Mouse (Mus musculus) heart, embryonic 11.5 days (tissue): ENCODE results near the gene Gm45623. TPM values are rescaled to one million over a fixed set of nuclear protein-coding genes. Genes with fewer than 3 reads are reported as not detected.
A peak's percentile ranks its signal among the peaks of the same experiment; 100 is the strongest.

Source experiments
- ATAC-seq: fragments of 200-750 bp; cut with Nextera tagmentation; replicated peaks from 2 replicates; pipeline ENCODE4 v1.8.0; 2017; ENCODE audit warnings: moderate library complexity; ENCODE audit not compliant: insufficient number of reproducible peaks, low FRiP score, low TSS enrichment
- H3K27ac ChIP-seq: fragments of 300-500 bp; sonication (generic); 2 replicates; pipeline ENCODE4 v1.5.1; 2014; ENCODE audit warnings: mild to moderate bottlenecking, low read depth, low read length
- H3K27me3 ChIP-seq: fragments of 300-500 bp; sonication (generic); 2 replicates; pipeline ENCODE4 v1.6.1; 2014; ENCODE audit warnings: mild to moderate bottlenecking, low read length, mixed read lengths; ENCODE audit not compliant: control insufficient read depth, insufficient read depth
- H3K36me3 ChIP-seq: fragments of 300-500 bp; sonication (generic); 2 replicates; pipeline ENCODE4 v1.6.1; 2014; ENCODE audit warnings: mild to moderate bottlenecking, low read length, moderate library complexity, mixed read lengths; ENCODE audit not compliant: control insufficient read depth, insufficient read depth
- H3K4me1 ChIP-seq: fragments of 300-500 bp; sonication (generic); 2 replicates; pipeline ENCODE4 v1.6.1; 2014; ENCODE audit warnings: low read length; ENCODE audit not compliant: control insufficient read depth, insufficient read depth
- H3K4me2 ChIP-seq: fragments of 300-500 bp; sonication (generic); 2 replicates; pipeline ENCODE4 v1.6.1; 2014; ENCODE audit warnings: mild to moderate bottlenecking, moderate library complexity
- H3K4me3 ChIP-seq: fragments of 300-500 bp; sonication (generic); 2 replicates; pipeline ENCODE4 v1.5.1; 2014; ENCODE audit warnings: low read depth, low read length
- H3K9ac ChIP-seq: fragments of 300-500 bp; sonication (generic); 2 replicates; pipeline ENCODE4 v1.6.1; 2014; ENCODE audit warnings: mild to moderate bottlenecking, low read depth, low read length, moderate library complexity
- H3K9me3 ChIP-seq: fragments of 300-500 bp; sonication (generic); replicated peaks from 2 replicates; pipeline ENCODE4 v1.6.1; 2016; ENCODE audit warnings: low read length; ENCODE audit not compliant: control insufficient read depth
- WGBS: fragments of 180-500 bp; shearing (Covaris S2); extraction: QIAGEN DNeasy Blood & Tissue Kit; methylation state at CpG from one replicate; pipeline ENCODE4 v1.1.7; 2014; ENCODE audit not compliant: insufficient replicate concordance; 5-methylcytosine and 5-hydroxymethylcytosine counted together
- polyA plus RNA-seq: library from polyadenylated mRNA; unstranded; fragments of >200 nt; fragmentation: Nextera tagmentation; extraction: Ambion mirVana; gene quantifications from 2 replicates; pipeline ENCODE4 v1.2.1, GENCODE M21; 2014

Gene Gm45623
- polyA plus RNA-seq, 1 experiment from 2014 or later: 0.84 TPM

DNA sequence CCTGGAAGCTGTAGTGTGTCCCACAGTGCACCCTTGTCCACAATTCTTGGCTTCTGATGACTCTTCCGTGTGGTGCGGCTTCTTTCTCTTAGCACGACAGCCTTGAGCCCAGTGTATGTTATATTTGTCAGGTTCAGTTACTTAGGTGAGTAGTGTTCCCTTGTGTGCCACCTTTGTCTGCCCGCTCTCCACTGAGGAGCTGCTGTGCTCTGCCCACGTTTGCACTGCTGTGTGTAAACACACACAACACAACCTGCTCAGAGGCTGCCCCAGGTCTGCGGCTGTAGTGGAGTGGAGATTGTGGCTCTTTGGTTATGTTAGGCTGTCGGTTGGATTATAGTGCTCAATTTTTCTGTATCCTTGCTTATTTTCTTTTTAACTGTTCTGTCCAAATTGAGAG is 24.6 kb downstream of the Gm45623 start:
- H3K36me3 ChIP-seq: peaks cover 32% of the 10 kb centered on the region
- no peak overlapping the region for H3K27ac ChIP-seq
- no peak overlapping the region for H3K4me2 ChIP-seq
- H3K4me1 ChIP-seq: peaks cover 12% of the 10 kb centered on the region
- H3K9me3 ChIP-seq: no peaks in the 10 kb centered on the region
- ATAC-seq: no peak
- no peak overlapping the region for H3K4me3 ChIP-seq
- 87% methylated on average over 7 of the region's 7 CpGs for WGBS
- no peaks in the 10 kb centered on the region for H3K27me3 ChIP-seq
- H3K9ac ChIP-seq: no peak overlapping the region

- Histone ChIP-seq H3K27me3 (no peaks in the 10 kb centered on the region), H3K4me3 (no peak overlapping the region), H3K36me3 (peaks cover 19% of the 10 kb centered on the region), H3K9ac (no peak overlapping the region), H3K4me2 (no peak overlapping the region), H3K27ac (no peak overlapping the region), H3K9me3 (no peaks in the 10 kb centered on the region), H3K4me1 (peaks cover 6% of the 10 kb centered on the region)
- ATAC-seq: no peak
- 87% methylated on average over 4 of the region's 4 CpGs for WGBS
Measured at GRCm38 (mm10) chr13:56726551-56726950, 27.1 kb downstream of the Gm45623 start.

- Histone ChIP-seq H3K9ac (no peak overlapping the region), H3K36me3 (no peaks in the 10 kb centered on the region), H3K4me1 (peaks cover 11% of the 10 kb centered on the region), H3K4me2 (no peak overlapping the region), H3K9me3 (no peaks in the 10 kb centered on the region), H3K27ac (no peak overlapping the region), H3K4me3 (no peak overlapping the region), H3K27me3 (no peaks in the 10 kb centered on the region)
- no peak for ATAC-seq
- WGBS: 93% methylated on average over 2 of the region's 2 CpGs
Measured at GRCm38 (mm10) chr13:56712221-56712620, 41.4 kb downstream of the Gm45623 start.

- H3K27ac ChIP-seq: no peak overlapping the region
- H3K9ac ChIP-seq: no peak overlapping the region
- no peak for ATAC-seq
- no peaks in the 10 kb centered on the region for H3K9me3 ChIP-seq
- H3K4me1 ChIP-seq: peaks cover 11% of the 10 kb centered on the region
- no peaks in the 10 kb centered on the region for H3K36me3 ChIP-seq
- H3K4me3 ChIP-seq: no peak overlapping the region
- H3K4me2 ChIP-seq: no peak overlapping the region
- WGBS: 22% methylated on average over 2 of the region's 2 CpGs
- H3K27me3 ChIP-seq: no peaks in the 10 kb centered on the region
Measured at GRCm38 (mm10) chr13:56710620-56711019, 43.0 kb downstream of the Gm45623 start.

DNA sequence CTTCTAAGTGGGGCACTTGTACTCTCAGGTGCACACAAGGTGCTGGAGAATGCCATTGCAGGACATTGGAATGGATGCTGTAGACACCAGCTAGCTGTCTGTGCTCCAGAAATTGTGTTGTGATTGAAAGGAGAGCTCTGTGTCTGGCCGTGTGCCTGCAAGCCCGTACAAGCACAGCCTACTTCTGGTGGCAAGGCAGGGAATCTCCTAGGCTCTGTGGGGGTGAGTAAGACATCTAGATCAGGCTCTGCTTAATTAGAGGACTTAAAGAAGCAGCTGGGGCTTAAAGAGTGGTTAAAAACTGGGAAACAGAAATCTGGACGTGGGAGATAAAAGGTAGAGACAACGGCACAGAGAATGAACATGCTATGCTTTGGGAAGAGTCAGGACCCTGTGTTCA is 46.0 kb downstream of the Gm45623 start:
- H3K27me3 ChIP-seq: no peaks in the 10 kb centered on the region
- 74% methylated on average over 4 of the region's 4 CpGs for WGBS
- no peak overlapping the region; the same call in 1 of the 2 replicates for H3K4me2 ChIP-seq
- H3K27ac ChIP-seq: no peak overlapping the region; the same call in 1 of the 2 replicates
- no peaks in the 10 kb centered on the region for H3K36me3 ChIP-seq
- peaks cover 24% of the 10 kb centered on the region for H3K4me1 ChIP-seq
- H3K9ac ChIP-seq: no peak overlapping the region
- no peaks in the 10 kb centered on the region for H3K9me3 ChIP-seq
- no peak overlapping the region for H3K4me3 ChIP-seq
- no peak for ATAC-seq

DNA sequence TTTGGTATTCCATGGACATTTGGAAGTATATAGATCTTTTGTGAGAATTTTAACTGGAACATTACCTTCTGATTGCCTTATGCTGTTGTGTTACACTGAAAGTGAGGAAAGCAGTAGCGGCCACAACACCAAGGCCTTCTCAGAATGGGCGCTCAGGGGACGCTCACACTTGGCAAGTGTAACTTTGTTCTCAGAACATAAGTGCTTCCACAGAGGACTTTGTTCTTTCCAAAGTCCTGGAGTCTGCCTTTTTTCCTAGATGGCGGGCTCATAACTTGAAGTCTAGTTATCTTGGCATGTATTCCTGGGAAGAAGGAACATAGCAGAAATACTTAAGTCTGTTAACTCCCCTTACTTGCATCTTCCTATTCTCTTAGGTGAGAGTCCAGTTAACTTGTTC is 46.5 kb downstream of the Gm45623 start:
- WGBS: 90% methylated on average over 4 of the region's 4 CpGs
- Histone ChIP-seq H3K9me3 (no peaks in the 10 kb centered on the region), H3K4me2 (no peak overlapping the region), H3K27me3 (no peaks in the 10 kb centered on the region), H3K4me3 (no peak overlapping the region), H3K9ac (no peak overlapping the region), H3K4me1 (peaks cover 26% of the 10 kb centered on the region), H3K27ac (no peak overlapping the region), H3K36me3 (no peaks in the 10 kb centered on the region)
- no peak for ATAC-seq

DNA sequence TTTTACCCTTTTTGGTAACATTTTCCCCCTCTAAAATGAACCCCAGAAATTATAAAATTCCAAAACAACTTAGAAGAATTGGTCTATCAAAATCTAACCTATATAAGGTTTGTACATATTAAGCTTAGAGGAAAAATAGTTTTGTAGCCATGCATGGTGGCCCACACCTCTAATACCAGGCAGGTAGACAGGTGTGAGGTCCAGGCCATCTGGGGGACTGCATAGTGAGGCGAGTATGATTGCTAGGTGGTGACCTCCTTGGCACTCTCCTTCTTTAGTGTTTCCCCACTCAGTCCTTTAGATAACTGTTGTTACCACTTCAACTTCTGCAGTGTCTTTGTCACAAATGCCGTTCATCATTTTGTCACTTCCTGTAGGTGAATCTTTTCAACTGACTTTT is 49.0 kb downstream of the Gm45623 start:
- H3K27me3 ChIP-seq: no peaks in the 10 kb centered on the region
- H3K36me3 ChIP-seq: no peaks in the 10 kb centered on the region
- ATAC-seq: no peak
- H3K27ac ChIP-seq: no peak overlapping the region
- H3K9ac ChIP-seq: 0 out of 2 replicates have a peak overlapping the region, but pooled peaks have one; percentile 96
- peaks cover 18% of the 10 kb centered on the region for H3K4me1 ChIP-seq
- peak overlapping the region; percentile 67 for H3K4me2 ChIP-seq
- H3K9me3 ChIP-seq: no peaks in the 10 kb centered on the region
- 60% methylated on average over 2 of the region's 2 CpGs for WGBS
- peak overlapping the region; percentile 77 for H3K4me3 ChIP-seq

DNA sequence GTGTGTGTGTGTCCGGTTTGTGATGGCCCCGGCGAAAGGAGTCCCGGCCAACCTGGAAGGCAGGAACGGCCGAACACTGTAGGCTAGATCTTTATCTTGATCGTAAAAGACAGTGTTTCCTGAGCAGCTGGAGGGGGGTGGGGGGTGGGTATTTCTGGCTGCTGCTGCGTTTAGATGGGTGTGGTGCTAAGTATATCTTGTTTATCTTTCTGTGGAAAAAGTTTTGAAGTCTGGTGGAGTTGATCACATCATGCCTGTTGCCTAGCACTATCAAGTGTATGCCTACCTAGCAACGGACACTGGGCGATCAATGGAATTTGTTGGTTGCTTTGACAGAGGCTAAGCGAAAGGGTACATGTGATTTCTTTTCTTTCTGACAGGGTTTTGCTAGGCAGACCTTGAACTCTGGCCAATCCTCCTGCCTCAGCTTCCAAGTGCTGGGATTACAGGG is 49.7 kb downstream of the Gm45623 start:
- no peaks in the 10 kb centered on the region for H3K36me3 ChIP-seq
- peak overlapping the region; percentile 67 for H3K4me2 ChIP-seq
- H3K9ac ChIP-seq: peak overlapping the region; percentile 96
- peaks cover 15% of the 10 kb centered on the region for H3K4me1 ChIP-seq
- H3K9me3 ChIP-seq: no peaks in the 10 kb centered on the region; the same call in 1 of the 2 replicates
- no peaks in the 10 kb centered on the region for H3K27me3 ChIP-seq
- WGBS: 2% methylated on average over 11 of the region's 11 CpGs
- ATAC-seq: peak; percentile 33; the same call in 1 of the 2 replicates
- H3K27ac ChIP-seq: peak overlapping the region; percentile 99
- peak overlapping the region; percentile 77 for H3K4me3 ChIP-seq

DNA sequence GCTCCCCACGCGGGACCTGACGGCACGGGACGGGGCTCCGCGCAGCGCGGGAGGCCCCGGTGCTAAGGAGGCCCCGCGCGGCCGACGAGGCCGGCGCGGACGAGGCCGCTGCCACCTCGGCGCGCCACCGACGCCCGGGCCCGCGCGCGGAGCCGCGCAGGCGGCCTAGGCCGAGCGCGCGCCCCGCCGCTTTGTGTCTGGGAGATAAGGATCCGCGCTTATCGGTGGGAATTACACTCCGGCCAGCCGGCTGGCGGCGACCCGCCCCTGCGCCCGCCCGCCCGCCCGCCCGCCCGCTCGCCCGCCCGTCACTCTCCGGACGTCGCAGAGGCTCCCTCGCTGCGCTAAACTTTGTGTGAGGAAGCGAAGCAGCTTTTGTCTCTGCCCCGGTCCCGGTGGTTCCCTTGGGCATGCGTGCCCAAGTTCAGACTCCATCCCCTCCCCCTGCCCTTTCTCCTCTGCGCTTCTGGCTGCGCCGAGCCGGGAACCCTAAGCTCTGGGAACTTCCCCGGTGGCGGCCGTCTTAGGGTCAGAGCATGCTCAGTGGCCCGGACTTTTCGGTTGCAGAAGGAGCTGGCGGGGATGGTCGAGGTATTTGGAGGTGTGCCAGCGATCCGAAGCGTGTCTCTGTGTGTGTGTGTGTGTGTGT is 50.3 kb downstream of the Gm45623 start:
- peak; percentile 76 for ATAC-seq
- WGBS: 0% methylated on average over 62 of the region's 80 CpGs
- peak overlapping the region; percentile 99 for H3K27ac ChIP-seq
- no peaks in the 10 kb centered on the region for H3K27me3 ChIP-seq
- peaks cover 15% of the 10 kb centered on the region for H3K4me1 ChIP-seq
- H3K4me2 ChIP-seq: peak overlapping the region; percentile 67
- no peaks in the 10 kb centered on the region for H3K36me3 ChIP-seq
- H3K9ac ChIP-seq: peak overlapping the region; percentile 96
- H3K4me3 ChIP-seq: peak overlapping the region; percentile 77
- H3K9me3 ChIP-seq: no peaks in the 10 kb centered on the region; the same call in 1 of the 2 replicates
